Mouse (Mus musculus) MEL (cell line): ENCODE data around the gene Cbx3. TPM values are rescaled to one million over a fixed set of nuclear protein-coding genes. Genes with fewer than 3 reads are reported as not detected.

Experiments used
- DNase-seq: peaks from one replicate; pipeline ENCODE4 v3.0.0; 2011; ENCODE audit warnings: low read depth, low spot score
- H3K27ac ChIP-seq: 2 replicates; pipeline ENCODE4 v1.5.1; 2012; ENCODE audit warnings: low read depth, mild to moderate bottlenecking, control low read depth, low read length, moderate library complexity; ENCODE audit not compliant: control insufficient read depth
- H3K27me3 ChIP-seq, 2 experiments: fragments of 150-350 bp in 1 of 2; sonication (generic) in 1 of 2; 2 replicates each; pipeline ENCODE4 v1.6.1; 2012; ENCODE audit warnings: low read length in 2 of 2, mild to moderate bottlenecking in 2 of 2, improper control_type of control experiment in 1 of 2, moderate library complexity in 1 of 2; ENCODE audit not compliant: insufficient read depth in 2 of 2, control insufficient read depth in 1 of 2
- H3K36me3 ChIP-seq, 2 experiments: 2 replicates each; pipeline ENCODE4 v1.6.1; 2012 to 2014; ENCODE audit warnings: low read length in 2 of 2, improper control_type of control experiment in 1 of 2, inconsistent platforms in 1 of 2, mild to moderate bottlenecking in 1 of 2; ENCODE audit not compliant: insufficient read depth in 2 of 2, control insufficient read depth in 1 of 2
- H3K4me1 ChIP-seq, 2 experiments: fragments of 150-350 bp in 1 of 2; sonication (generic) in 1 of 2; 2 replicates each; pipeline ENCODE4 v1.6.1; 2012; ENCODE audit warnings: low read length in 2 of 2, improper control_type of control experiment in 1 of 2, mild to moderate bottlenecking in 1 of 2; ENCODE audit not compliant: insufficient read depth in 2 of 2, control insufficient read depth in 1 of 2
- H3K4me3 ChIP-seq, 2 experiments: fragments of 150-350 bp in 1 of 2; sonication (generic) in 1 of 2; 2 replicates each; pipeline ENCODE4 v1.5.1; 2012; ENCODE audit warnings: low read depth in 2 of 2, low read length in 2 of 2, mild to moderate bottlenecking in 2 of 2, moderate library complexity in 2 of 2, control low read depth in 1 of 2, improper control_type of control experiment in 1 of 2; ENCODE audit not compliant: control insufficient read depth in 1 of 2, insufficient read depth in 1 of 2
- H3K79me2 ChIP-seq: 2 replicates; pipeline ENCODE4 v1.6.1; 2012; ENCODE audit warnings: mild to moderate bottlenecking, low read length, moderate library complexity; ENCODE audit not compliant: control insufficient read depth, poor library complexity, insufficient read depth
- H3K9ac ChIP-seq: 2 replicates; pipeline ENCODE4 v1.6.1; 2012; ENCODE audit warnings: low read depth, mild to moderate bottlenecking, control low read depth, low read length, moderate library complexity; ENCODE audit not compliant: control insufficient read depth, poor library complexity, severe bottlenecking
- H3K9me3 ChIP-seq: fragments of 150-350 bp; sonication (generic); replicated peaks from 2 replicates; pipeline ENCODE4 v1.6.1; 2012; ENCODE audit warnings: mild to moderate bottlenecking, low read length, improper control_type of control experiment, moderate library complexity; ENCODE audit not compliant: insufficient read depth
- BHLHE40 ChIP-seq: IDR thresholded peaks from 2 replicates; pipeline ENCODE4 v1.6.1; 2012; ENCODE audit warnings: low read depth, mild to moderate bottlenecking, inconsistent platforms, low read length, improper control_type of control experiment, borderline replicate concordance
- CHD1 ChIP-seq: IDR thresholded peaks from 2 replicates; pipeline ENCODE4 v1.6.1; 2012; ENCODE audit warnings: low read depth, mild to moderate bottlenecking, inconsistent platforms, low read length, improper control_type of control experiment
- CHD2 ChIP-seq: IDR thresholded peaks from 2 replicates; pipeline ENCODE4 v1.6.1; 2011; ENCODE audit warnings: low read length, improper control_type of control experiment
- CTCF ChIP-seq, 3 experiments: IDR thresholded peaks in 2 of 3; conservative IDR thresholded peaks in 1 of 3; 2 replicates each; pipeline ENCODE4 v1.5.1; 2011 to 2012; ENCODE audit warnings: low read length in 3 of 3, low read depth in 2 of 3, mild to moderate bottlenecking in 2 of 3, improper control_type of control experiment in 1 of 3, inconsistent platforms in 1 of 3, mixed read lengths in 1 of 3, moderate library complexity in 1 of 3; ENCODE audit not compliant: control insufficient read depth in 1 of 3, insufficient read depth in 1 of 3, poor library complexity in 1 of 3, severe bottlenecking in 1 of 3
- E2F4 ChIP-seq: IDR thresholded peaks from 2 replicates; pipeline ENCODE4 v1.6.1; 2011; ENCODE audit warnings: low read depth, low read length, improper control_type of control experiment, borderline replicate concordance
- ELF1 ChIP-seq: IDR thresholded peaks from 2 replicates; pipeline ENCODE4 v1.6.1; 2014; ENCODE audit warnings: low read depth, mild to moderate bottlenecking, inconsistent platforms, low read length, improper control_type of control experiment, moderate library complexity
- EP300 ChIP-seq, 2 experiments: IDR thresholded peaks; 2 replicates each; pipeline ENCODE4 v1.6.1; 2011; ENCODE audit warnings: improper control_type of control experiment in 2 of 2, low read length in 2 of 2, low read depth in 1 of 2, mild to moderate bottlenecking in 1 of 2
- ETS1 ChIP-seq: IDR thresholded peaks from 2 replicates; pipeline ENCODE4 v1.6.1; 2012; ENCODE audit warnings: low read depth, mild to moderate bottlenecking, inconsistent platforms, low read length, improper control_type of control experiment, moderate library complexity
- GATA1 ChIP-seq: IDR thresholded peaks from 2 replicates; pipeline ENCODE4 v1.6.1; 2011; ENCODE audit warnings: low read depth, low read length, improper control_type of control experiment
- KAT2A ChIP-seq: conservative IDR thresholded peaks from 2 replicates; pipeline ENCODE4 v1.6.1; 2012; ENCODE audit warnings: low read depth, low read length, improper control_type of control experiment, inconsistent platforms
- MAFK ChIP-seq: IDR thresholded peaks from 2 replicates; pipeline ENCODE4 v1.6.1; 2011; ENCODE audit warnings: low read depth, mild to moderate bottlenecking, low read length, improper control_type of control experiment, borderline replicate concordance
- MAX ChIP-seq: IDR thresholded peaks from 2 replicates; pipeline ENCODE4 v1.6.1; 2011; ENCODE audit warnings: low read length, improper control_type of control experiment
- MAZ ChIP-seq: IDR thresholded peaks from 2 replicates; pipeline ENCODE4 v1.6.1; 2012; ENCODE audit warnings: low read depth, mild to moderate bottlenecking, inconsistent platforms, low read length, improper control_type of control experiment
- MEF2A ChIP-seq: IDR thresholded peaks from 2 replicates; pipeline ENCODE4 v1.6.1; 2014; ENCODE audit warnings: low read depth, mild to moderate bottlenecking, inconsistent platforms, low read length, improper control_type of control experiment; ENCODE audit not compliant: poor library complexity, insufficient replicate concordance, severe bottlenecking; ENCODE audit errors: extremely low read depth
- MXI1 ChIP-seq: IDR thresholded peaks from 2 replicates; pipeline ENCODE4 v1.6.1; 2011; ENCODE audit warnings: mild to moderate bottlenecking, low read depth, low read length, improper control_type of control experiment
- MYB ChIP-seq: IDR thresholded peaks from 2 replicates; pipeline ENCODE4 v1.6.1; 2011; ENCODE audit warnings: mild to moderate bottlenecking, low read depth, low read length, improper control_type of control experiment
- NELFE ChIP-seq: IDR thresholded peaks from 2 replicates; pipeline ENCODE4 v1.6.1; 2011; ENCODE audit warnings: low read depth, low read length, improper control_type of control experiment
- NRF1 ChIP-seq: IDR thresholded peaks from 2 replicates; pipeline ENCODE4 v1.6.1; 2014; ENCODE audit warnings: low read depth, mild to moderate bottlenecking, inconsistent platforms, low read length, improper control_type of control experiment, moderate library complexity; ENCODE audit not compliant: poor library complexity, insufficient read depth, severe bottlenecking
- POLR2A ChIP-seq, 2 experiments: IDR thresholded peaks; 2 replicates each; pipeline ENCODE4 v1.6.1; 2011 to 2012; ENCODE audit warnings: low read length in 2 of 2, mild to moderate bottlenecking in 2 of 2, control low read depth in 1 of 2, improper control_type of control experiment in 1 of 2, low read depth in 1 of 2, moderate library complexity in 1 of 2; ENCODE audit not compliant: control insufficient read depth in 1 of 2, insufficient read depth in 1 of 2, poor library complexity in 1 of 2
- POLR2AphosphoS2 ChIP-seq: IDR thresholded peaks from 2 replicates; pipeline ENCODE4 v1.6.1; 2011; ENCODE audit warnings: low read length, improper control_type of control experiment
- POLR2AphosphoS5 ChIP-seq: IDR thresholded peaks from 2 replicates; pipeline ENCODE4 v1.6.1; 2012; ENCODE audit warnings: low read depth, borderline replicate concordance, mild to moderate bottlenecking, inconsistent platforms, low read length, moderate library complexity, mixed read lengths
- RCOR1 ChIP-seq: IDR thresholded peaks from 2 replicates; pipeline ENCODE4 v1.6.1; 2012; ENCODE audit warnings: low read depth, mild to moderate bottlenecking, inconsistent platforms, low read length, improper control_type of control experiment
- SMC3 ChIP-seq: IDR thresholded peaks from 2 replicates; pipeline ENCODE4 v1.6.1; 2011; ENCODE audit warnings: low read depth, low read length, improper control_type of control experiment
- TAL1 ChIP-seq: IDR thresholded peaks from 2 replicates; pipeline ENCODE4 v1.6.1; 2012; ENCODE audit warnings: mild to moderate bottlenecking, inconsistent platforms, low read length, moderate library complexity, mixed read lengths
- USF1 ChIP-seq: IDR thresholded peaks from 2 replicates; pipeline ENCODE4 v1.6.1; 2014; ENCODE audit warnings: low read depth, mild to moderate bottlenecking, inconsistent platforms, low read length, improper control_type of control experiment, moderate library complexity
- USF2 ChIP-seq, 2 experiments: IDR thresholded peaks; 2 replicates each; pipeline ENCODE4 v1.6.1; 2011 to 2012; ENCODE audit warnings: improper control_type of control experiment in 2 of 2, low read length in 2 of 2, borderline replicate concordance in 1 of 2, inconsistent platforms in 1 of 2, low read depth in 1 of 2, mild to moderate bottlenecking in 1 of 2; ENCODE audit not compliant: insufficient read depth in 1 of 2
- ZC3H11A ChIP-seq: IDR thresholded peaks from 2 replicates; pipeline ENCODE4 v1.6.1; 2012; ENCODE audit warnings: low read depth, mild to moderate bottlenecking, inconsistent platforms, low read length, improper control_type of control experiment
- ZKSCAN1 ChIP-seq: IDR thresholded peaks from 2 replicates; pipeline ENCODE4 v1.6.1; 2012; ENCODE audit warnings: low read depth, mild to moderate bottlenecking, inconsistent platforms, low read length, improper control_type of control experiment, moderate library complexity
- ZMIZ1 ChIP-seq: IDR thresholded peaks from 2 replicates; pipeline ENCODE4 v1.6.1; 2012; ENCODE audit warnings: low read depth, mild to moderate bottlenecking, inconsistent platforms, low read length, improper control_type of control experiment, moderate library complexity
- polyA plus RNA-seq, 2 experiments: library from polyadenylated mRNA; stranded (reverse) in 1 of 2; unstranded in 1 of 2; fragments of >175 nt in 1 of 2; fragments of >200 nt in 1 of 2; gene quantifications; 2 replicates each; pipeline versions ENCODE4 v1.2.1 to v1.2.4; 2012; ENCODE audit warnings: low replicate concordance in 2 of 2, low read depth in 1 of 2; ENCODE audit not compliant: insufficient read length in 2 of 2, insufficient read depth in 1 of 2, missing spikeins in 1 of 2
- total RNA-seq: library from RNA; depleted of rRNA; stranded (reverse); fragments of 300-350 nt; gene quantifications from 2 replicates; pipeline ENCODE4 v1.2.3, GENCODE M21; 2012

Gene Cbx3
- total and polyA plus RNA-seq, 3 experiments, result 177 to 250 TPM; not detected in 1

- Histone ChIP-seq H3K27me3 (no peaks in the 10 kb centered on the region), H3K4me1 (no peaks in the 10 kb centered on the region), H3K4me3 (no peak overlapping the region), H3K9ac (no peak overlapping the region), H3K79me2 (no peaks in the 10 kb centered on the region), H3K27ac (no peak overlapping the region), H3K9me3 (no peaks in the 10 kb centered on the region), H3K36me3 (no peaks in the 10 kb centered on the region)
- peak; percentile 27 for DNase-seq
- TF ChIP-seq POLR2AphosphoS2, result no peak
- TF ChIP-seq MEF2A, result no peak
- TF ChIP-seq USF2 (IDR thresholded peaks at IDR 0.05; ENCODE audit: borderline replicate concordance in 1 of 2, insufficient read depth in 1 of 2, low read depth in 1 of 2, low read length in 2 of 2), result no peak
- TF ChIP-seq POLR2A (IDR thresholded peaks at IDR 0.05; ENCODE audit: control insufficient read depth in 1 of 2, insufficient read depth in 1 of 2, low read depth in 1 of 2, low read length in 2 of 2, poor library complexity in 1 of 2), result no peak
- TF ChIP-seq ELF1, result no peak
- TF ChIP-seq KAT2A, result no peak
- TF ChIP-seq ETS1, result no peak
- TF ChIP-seq NRF1, result no peak
Observed at GRCm38 (mm10) chr6:51452927-51453503, 17.1 kb upstream of the Cbx3 start.

DNA sequence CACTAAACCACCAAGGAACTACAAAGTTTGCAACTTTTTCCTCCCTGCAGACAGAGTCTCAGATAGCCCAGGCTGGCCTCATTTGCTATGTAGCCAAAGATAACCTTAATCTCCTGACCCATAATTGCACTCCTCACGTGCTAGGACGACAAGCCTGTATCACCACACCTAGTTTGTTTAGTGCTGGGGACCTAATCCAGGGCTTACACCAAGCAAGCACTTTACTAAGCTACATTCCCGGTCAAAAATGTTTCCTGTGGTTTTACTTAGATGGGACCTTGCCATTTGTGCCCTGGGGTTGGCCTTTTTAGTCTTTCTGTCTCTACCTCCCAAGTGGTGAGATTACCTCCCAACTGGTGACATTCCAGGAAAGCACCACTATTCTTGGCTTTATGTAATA is 15.2 kb upstream of the Cbx3 start:
- H3K4me3 ChIP-seq, result no peak overlapping the region
- no peaks in the 10 kb centered on the region for H3K27me3 ChIP-seq
- no peaks in the 10 kb centered on the region for H3K4me1 ChIP-seq
- DNase-seq, result no peak
- no peaks in the 10 kb centered on the region for H3K79me2 ChIP-seq
- no peaks in the 10 kb centered on the region; a peak in 1 of 4 replicates for H3K36me3 ChIP-seq
- H3K9me3 ChIP-seq, result no peaks in the 10 kb centered on the region
- H3K27ac ChIP-seq, result no peak overlapping the region
- no peak overlapping the region for H3K9ac ChIP-seq
- no peak for TF ChIP-seq RCOR1
- 0 out of 2 replicates have a peak, but pooled peaks have one; percentile 25 for TF ChIP-seq MAFK
- TF ChIP-seq POLR2AphosphoS2, result peak; percentile 64; the same call in 1 of the 2 replicates
- peak; percentile 57; the same call in 1 of the 2 replicates for TF ChIP-seq ZMIZ1
- TF ChIP-seq ZKSCAN1, result 0 out of 2 replicates have a peak, but pooled peaks have one; percentile 27
- TF ChIP-seq EP300 (IDR thresholded peaks at IDR 0.05; ENCODE audit: low read depth in 1 of 2, low read length in 2 of 2), result 0 out of 4 replicates have a peak, but pooled peaks of 1 of the 2 experiments have one; percentile 10
- no peak for TF ChIP-seq CTCF (IDR thresholded peaks at IDR 0.05 in 2 of 3, conservative IDR thresholded peaks at IDR 0.05 in 1 of 3; ENCODE audit: control insufficient read depth in 1 of 3, insufficient read depth in 1 of 3, low read depth in 2 of 3, low read length in 3 of 3, poor library complexity in 1 of 3, severe bottlenecking in 1 of 3)
- no peak for TF ChIP-seq MYB
- no peak for TF ChIP-seq NELFE
- no peak for TF ChIP-seq E2F4
- TF ChIP-seq TAL1, result no peak
- no peak for TF ChIP-seq ETS1
- no peak for TF ChIP-seq MXI1
- TF ChIP-seq CHD2, result 0 out of 2 replicates have a peak, but pooled peaks have one; percentile 24
- no peak for TF ChIP-seq NRF1
- TF ChIP-seq GATA1, result no peak
- no peak for TF ChIP-seq CHD1
- TF ChIP-seq POLR2A (IDR thresholded peaks at IDR 0.05; ENCODE audit: control insufficient read depth in 1 of 2, insufficient read depth in 1 of 2, low read depth in 1 of 2, low read length in 2 of 2, poor library complexity in 1 of 2), result peak in 1 of 2 experiments; percentile 31; a peak in 1 of 4 replicates
- peak; percentile 81; the same call in 1 of the 2 replicates for TF ChIP-seq POLR2AphosphoS5
- TF ChIP-seq BHLHE40, result peak; percentile 88
- TF ChIP-seq USF1, result peak; percentile 15; the same call in 1 of the 2 replicates
- TF ChIP-seq MAX, result 0 out of 2 replicates have a peak, but pooled peaks have one; percentile 21
- no peak for TF ChIP-seq MAZ
- 0 out of 2 replicates have a peak, but pooled peaks have one; percentile 5 for TF ChIP-seq SMC3
- TF ChIP-seq ZC3H11A, result no peak
- TF ChIP-seq KAT2A, result no peak
